Comparison of ENCODE assay signal across 11 mouse cellular contexts in the genomic region with DNA sequence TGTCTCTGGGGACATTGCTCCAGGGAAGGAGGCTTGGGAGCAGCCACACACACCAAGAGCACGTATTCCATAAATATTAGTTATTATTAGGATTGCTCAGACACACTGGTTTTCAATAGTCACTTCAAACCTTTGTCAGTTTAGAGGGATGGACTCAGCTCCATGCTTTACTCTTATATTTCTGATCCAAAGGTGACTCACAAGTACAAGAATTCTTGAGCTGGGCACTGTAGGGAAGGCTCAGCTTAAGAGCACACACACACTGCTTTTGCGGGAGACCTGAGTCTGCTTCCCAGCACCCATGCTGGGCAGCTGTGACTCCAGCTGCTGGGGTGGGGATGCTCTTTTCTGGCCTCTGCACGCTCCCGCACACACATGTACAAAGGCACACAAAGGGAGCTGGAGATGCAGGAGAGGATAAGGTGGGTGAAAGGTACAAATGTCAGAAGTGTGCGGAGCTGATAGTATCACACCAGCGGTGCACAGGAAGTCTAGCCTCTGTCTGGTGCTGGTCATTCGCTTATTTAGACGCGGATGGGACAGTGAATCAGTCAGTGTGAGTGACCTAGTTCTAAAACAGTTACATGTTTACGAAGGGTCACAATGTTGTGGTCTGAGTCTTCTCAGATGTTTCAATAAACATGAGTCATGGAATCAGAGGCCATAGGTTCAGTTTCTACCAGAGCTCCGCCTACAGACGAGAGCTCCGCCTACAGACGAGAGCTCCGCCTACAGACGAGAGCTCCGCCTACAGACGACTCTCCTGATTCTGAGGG. TPM values are rescaled to one million over a fixed set of nuclear protein-coding genes. Genes with fewer than 3 reads are reported as not detected.
DNase-seq lines count a peak whose midpoint lies in the region; ATAC-seq and TF ChIP-seq lines count a peak whose summit lies in the region.
"Had no signal": no experiment of that assay in that cellular context is flagged by ENCODE, and none has a peak within 500 bp of the region (broad histone marks: within the 10 kb centered on the region; RNA-seq: fewer than 3 reads in every experiment).

No protein-coding gene starts in this region.

- intact Hi-C loops in heart, postnatal 36 days (cut with DNase I): loop anchor here (2.0 to 5.0 kb wide), 2 partner anchors 21 to 91 kb away; no protein-coding TSS in a partner anchor

- no peak overlapping the region for H3K4me3 ChIP-seq in heart, embryonic 10.5 days
- no peak overlapping the region for H3K4me3 ChIP-seq in lung, embryonic 15.5 days
- H3K4me3 ChIP-seq in lung, adult 2 months (replicated peaks; ENCODE audit: extremely low read depth, low read depth, low read length): no peak overlapping the region
- no peak overlapping the region for H3K4me3 ChIP-seq in embryonic facial prominence, embryonic 14.5 days (ENCODE audit: low read depth, low read length)
- H3K4me3 ChIP-seq in small intestine, adult 2 months (ENCODE audit: low read depth, low read length): no peak overlapping the region
- H3K4me3 ChIP-seq: midbrain, embryonic 12.5 days had no signal

- ATAC-seq in lung, embryonic 15.5 days (ENCODE audit: borderline replicate concordance, extremely low read depth, low FRiP score, low TSS enrichment): no peak
- no peak for ATAC-seq in embryonic facial prominence, embryonic 14.5 days (ENCODE audit: low read depth)

- H3K36me3 ChIP-seq in heart, embryonic 10.5 days: no peaks in the 10 kb centered on the region
- H3K36me3 ChIP-seq in lung, embryonic 15.5 days: no peaks in the 10 kb centered on the region
- no peaks in the 10 kb centered on the region for H3K36me3 ChIP-seq in embryonic facial prominence, embryonic 14.5 days (ENCODE audit: control insufficient read depth, insufficient read depth, low read length)
- H3K36me3 ChIP-seq in small intestine, adult 2 months (ENCODE audit: control insufficient read depth, insufficient read depth, low read length): no peaks in the 10 kb centered on the region
- H3K36me3 ChIP-seq: midbrain, embryonic 12.5 days had no signal

- peaks cover 15% of the 10 kb centered on the region for H3K4me1 ChIP-seq in heart, embryonic 10.5 days
- peaks cover 18% of the 10 kb centered on the region for H3K4me1 ChIP-seq in lung, embryonic 15.5 days
- H3K4me1 ChIP-seq in lung, adult 2 months (ENCODE audit: control insufficient read depth, insufficient read depth, low read length): peaks cover 3% of the 10 kb centered on the region
- H3K4me1 ChIP-seq in embryonic facial prominence, embryonic 14.5 days (ENCODE audit: control insufficient read depth, insufficient read depth, low read length): peaks cover 10% of the 10 kb centered on the region
- H3K4me1 ChIP-seq in small intestine, adult 2 months (ENCODE audit: control insufficient read depth, insufficient read depth, insufficient read length, low read length): peaks cover 20% of the 10 kb centered on the region

- no peak for TF ChIP-seq CTCF in lung, adult 2 months (IDR thresholded peaks at IDR 0.05; ENCODE audit: insufficient read depth, low read length)
- no peak for TF ChIP-seq CTCF in small intestine, adult 2 months (IDR thresholded peaks at IDR 0.05; ENCODE audit: extremely low read depth, insufficient read length, insufficient replicate concordance, low read depth, low read length)

- no peak overlapping the region for H3K9ac ChIP-seq in lung, embryonic 15.5 days
- no peak overlapping the region for H3K9ac ChIP-seq in embryonic facial prominence, embryonic 14.5 days (ENCODE audit: low read depth, low read length)
- H3K9ac ChIP-seq: midbrain, embryonic 12.5 days had no signal

- 91% methylated on average over 18 of the region's 18 CpGs for WGBS in heart, embryonic 10.5 days
- 82% methylated on average over 18 of the region's 18 CpGs for WGBS in lung, embryonic 15.5 days
- WGBS in lung, adult 2 months: 78% methylated on average over 18 of the region's 18 CpGs
- 89% methylated on average over 18 of the region's 18 CpGs for WGBS in embryonic facial prominence, embryonic 14.5 days
- 78% methylated on average over 18 of the region's 18 CpGs for WGBS in small intestine, adult 2 months

- no peak for TF ChIP-seq POLR2A in lung, adult 2 months (IDR thresholded peaks at IDR 0.05; ENCODE audit: borderline replicate concordance, extremely low read depth, low read depth, low read length)
- no peak for TF ChIP-seq POLR2A in small intestine, adult 2 months (IDR thresholded peaks at IDR 0.05; ENCODE audit: low read depth, low read length)

- peak overlapping the region; percentile 90 for H3K27ac ChIP-seq in heart, embryonic 10.5 days
- peak overlapping the region; percentile 90 for H3K27ac ChIP-seq in lung, embryonic 15.5 days
- H3K27ac ChIP-seq in embryonic facial prominence, embryonic 14.5 days (replicated peaks; ENCODE audit: low read depth, low read length): peak overlapping the region; percentile 44; the same call in 1 of the 2 replicates
- peak overlapping the region; percentile 6; the same call in 1 of the 2 replicates for H3K27ac ChIP-seq in small intestine, adult 2 months (ENCODE audit: insufficient read depth, low read depth, low read length)

- no peak for DNase-seq in heart, embryonic 10.5 days (ENCODE audit: low spot score)
- DNase-seq in heart, postnatal 36 days: no peak
- no peak for DNase-seq in lung, adult 2 months
- DNase-seq in embryonic facial prominence, embryonic 14.5 days (ENCODE audit: low spot score): no peak
- DNase-seq in frontal cortex, postnatal 36 days (ENCODE audit: low spot score in 2 of 2): no peak
- no peak for DNase-seq in left cerebral cortex, adult 8-10 months (ENCODE audit: low spot score in 2 of 2)

- no peak overlapping the region for H3K4me2 ChIP-seq in lung, embryonic 15.5 days
- no peak overlapping the region for H3K4me2 ChIP-seq in embryonic facial prominence, embryonic 14.5 days (ENCODE audit: low read depth, low read length)
- H3K4me2 ChIP-seq: midbrain, embryonic 12.5 days had no signal

- H3K27me3 ChIP-seq in heart, embryonic 10.5 days (ENCODE audit: insufficient read depth, poor library complexity, severe bottlenecking): no peaks in the 10 kb centered on the region
- H3K27me3 ChIP-seq in lung, embryonic 15.5 days: no peaks in the 10 kb centered on the region
- no peaks in the 10 kb centered on the region for H3K27me3 ChIP-seq in embryonic facial prominence, embryonic 14.5 days (replicated peaks; ENCODE audit: control insufficient read depth, insufficient read depth, low read length)
- no peaks in the 10 kb centered on the region for H3K27me3 ChIP-seq in small intestine, adult 2 months (ENCODE audit: control insufficient read depth, insufficient read depth, low read length)
- H3K27me3 ChIP-seq: midbrain, embryonic 12.5 days had no signal

- no peaks in the 10 kb centered on the region for H3K9me3 ChIP-seq in heart, embryonic 10.5 days
- H3K9me3 ChIP-seq in lung, embryonic 15.5 days: no peaks in the 10 kb centered on the region
- H3K9me3 ChIP-seq in embryonic facial prominence, embryonic 14.5 days (ENCODE audit: control insufficient read depth, low read length): no peaks in the 10 kb centered on the region
- H3K9me3 ChIP-seq: midbrain, embryonic 12.5 days had no signal

RNA-seq across cellular contexts. Expression of gene Pxt1, which starts 12.0 kb away (rescaled TPM):
- polyA plus RNA-seq in heart, embryonic 10.5 days (2016; fragmentation: Nextera tagmentation; extraction: Ambion mirVana): 0.21 and 0.26 TPM in 2 replicates
- total RNA-seq in heart, postnatal 36 days (2021): under 1 TPM in 1 of 2 experiments, not detected in 1; 0.39 TPM
- polyA plus RNA-seq in lung, embryonic 15.5 days (2015; fragmentation: Nextera tagmentation; extraction: Ambion mirVana): 0.15 TPM in 1 of 2 replicates, not detected in the other
- 0.15 and 0.19 TPM in 2 replicates for polyA plus RNA-seq in lung, adult 2 months (2012; rRNA removed)
- not detected in 2 replicates for polyA plus RNA-seq in embryonic facial prominence, embryonic 14.5 days (2014; fragmentation: Nextera tagmentation; extraction: Ambion mirVana)
- polyA plus RNA-seq in small intestine, adult 2 months (2012; rRNA removed): 0.22 TPM in 1 of 2 replicates, not detected in the other
- total RNA-seq in left cerebral cortex, adult 8-10 months (2022): not detected
- total RNA-seq: adrenal gland, postnatal 36 days had no signal
- polyA plus RNA-seq: cortical plate, adult 2 months; midbrain, embryonic 12.5 days had no signal

RNA-seq across cellular contexts. Expression of gene 4930539E08Rik, which starts 16.5 kb away (rescaled TPM):
- 0.13 and 0.25 TPM in 2 replicates for polyA plus RNA-seq in heart, embryonic 10.5 days (2016; fragmentation: Nextera tagmentation; extraction: Ambion mirVana)
- not detected for total RNA-seq in heart, postnatal 36 days (2021)
- 0.05 and 0.12 TPM in 2 replicates for polyA plus RNA-seq in lung, embryonic 15.5 days (2015; fragmentation: Nextera tagmentation; extraction: Ambion mirVana)
- polyA plus RNA-seq in lung, adult 2 months (2012; rRNA removed): 0.05 and 0.14 TPM in 2 replicates
- polyA plus RNA-seq in embryonic facial prominence, embryonic 14.5 days (2014; fragmentation: Nextera tagmentation; extraction: Ambion mirVana): 0.08 and 0.47 TPM in 2 replicates
- 26.9 and 94.4 TPM in 2 replicates for polyA plus RNA-seq in small intestine, adult 2 months (2012; rRNA removed)
- 10 to 100 TPM; 10.5 to 12.1 (median 10.8) TPM for total RNA-seq in left cerebral cortex, adult 8-10 months (2022)
- total RNA-seq: adrenal gland, postnatal 36 days had no signal

RNA-seq across cellular contexts. Expression of gene Kctd20, which starts 20.1 kb away (rescaled TPM):
- polyA plus RNA-seq in heart, embryonic 10.5 days (2016; fragmentation: Nextera tagmentation; extraction: Ambion mirVana): 80.3 and 85.4 TPM in 2 replicates
- 10 to 100 TPM; 53.3 to 55.5 TPM for total RNA-seq in heart, postnatal 36 days (2021)
- polyA plus RNA-seq in lung, embryonic 15.5 days (2015; fragmentation: Nextera tagmentation; extraction: Ambion mirVana): 83.4 and 85.2 TPM in 2 replicates
- 37.5 and 59.5 TPM in 2 replicates for polyA plus RNA-seq in lung, adult 2 months (2012; rRNA removed)
- polyA plus RNA-seq in embryonic facial prominence, embryonic 14.5 days (2014; fragmentation: Nextera tagmentation; extraction: Ambion mirVana): 79.0 and 90.7 TPM in 2 replicates
- polyA plus RNA-seq in small intestine, adult 2 months (2012; rRNA removed): 12.7 and 36.3 TPM in 2 replicates
- total RNA-seq in left cerebral cortex, adult 8-10 months (2022): 10 to 100 TPM; 57.5 to 72.8 (median 64.2) TPM

Comparison
In these comparisons a context has a peak if more than half of its experiments do, and no peak if none do; other contexts are left out.
1. H3K27ac ChIP-seq: peak in every context shown above with its lines; median percentile 90 in heart, embryonic 10.5 days; 90 in lung, embryonic 15.5 days; 44 in embryonic facial prominence, embryonic 14.5 days; 6 in small intestine, adult 2 months.
2. RNA of gene 4930539E08Rik, which starts 16.5 kb away (polyA plus RNA-seq): 26.9 to 94.4 TPM in small intestine, adult 2 months; 0.08 to 0.47 TPM in embryonic facial prominence, embryonic 14.5 days, 0.13 to 0.25 TPM in heart, embryonic 10.5 days, 0.05 to 0.12 TPM in lung, embryonic 15.5 days and 0.05 to 0.14 TPM in lung, adult 2 months; every median in the first group is over 10 times any median in the second.